Mouse (Mus musculus) hindbrain, embryonic 10.5 days (tissue): Measurements from ENCODE around the gene Ugt1a8. TPM values are rescaled to one million over a fixed set of nuclear protein-coding genes. Genes with fewer than 3 reads are reported as not detected.
"Not testable (repeated sequence)": the region's sequence is repeated elsewhere in the genome, so short reads cannot be mapped to it uniquely, and the experiment has no call there.

Source experiments
- DNase-seq: peaks from one replicate; pipeline ENCODE4 v3.0.0-alpha.2; 2017; ENCODE audit warnings: low spot score
- H3K27ac ChIP-seq: fragments of 300-500 bp; sonication (generic); 2 replicates; pipeline ENCODE4 v1.5.1; 2016; ENCODE audit warnings: mild to moderate bottlenecking, moderate library complexity
- H3K27me3 ChIP-seq: fragments of 300-500 bp; sonication (generic); 2 replicates; pipeline ENCODE4 v1.6.1; 2016; ENCODE audit warnings: mild to moderate bottlenecking; ENCODE audit not compliant: poor library complexity, insufficient read depth, severe bottlenecking
- H3K36me3 ChIP-seq: fragments of 300-500 bp; sonication (generic); 2 replicates; pipeline ENCODE4 v1.6.1; 2016; ENCODE audit warnings: mild to moderate bottlenecking, moderate library complexity
- H3K4me1 ChIP-seq: fragments of 300-500 bp; sonication (generic); replicated peaks from 2 replicates; pipeline ENCODE4 v1.6.1; 2016; ENCODE audit warnings: mild to moderate bottlenecking
- H3K4me3 ChIP-seq: fragments of 300-500 bp; sonication (generic); 2 replicates; pipeline ENCODE4 v1.5.1; 2016; ENCODE audit warnings: mild to moderate bottlenecking, moderate library complexity
- H3K9me3 ChIP-seq: fragments of 300-500 bp; sonication (generic); 2 replicates; pipeline ENCODE4 v1.6.1; 2016; ENCODE audit warnings: mild to moderate bottlenecking, moderate library complexity
- WGBS: fragments of 180-500 bp; shearing (Covaris S2); methylation state at CpG from one replicate; pipeline ENCODE4 v1.1.7; 2016; 5-methylcytosine and 5-hydroxymethylcytosine counted together
- polyA plus RNA-seq: library from polyadenylated mRNA; unstranded; fragments of >200 nt; fragmentation: Nextera tagmentation; extraction: Ambion mirVana; gene quantifications from 2 replicates; pipeline ENCODE4 v1.2.1, GENCODE M21; 2016

The Ugt1a8 gene
- not detected in 2 replicates for polyA plus RNA-seq

DNA sequence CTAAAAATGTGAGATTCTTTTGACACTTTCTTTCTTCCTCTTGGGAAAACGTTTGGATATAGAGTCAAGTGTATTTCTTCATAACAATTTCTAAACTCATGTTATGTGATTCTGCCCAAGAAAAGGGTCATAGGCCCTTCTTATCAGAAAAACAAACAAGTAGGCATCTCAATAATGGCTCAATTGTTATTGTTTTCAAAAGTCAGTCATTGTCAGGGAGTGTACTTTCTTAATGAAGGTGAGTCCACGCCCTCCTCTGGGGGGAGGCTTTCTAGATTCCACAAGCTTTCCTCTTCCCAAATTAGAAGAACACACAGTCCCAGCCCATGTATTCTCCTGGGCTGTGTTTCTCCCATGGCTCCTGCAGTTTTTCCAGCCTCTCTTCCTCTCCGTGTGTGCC is at the start of gene Ugt1a8:
Gene Ugt1a8 (plus strand): TSS at position 301 of the 400 bp plus-strand sequence.
- Histone ChIP-seq H3K9me3 (no peaks in the 10 kb centered on the region), H3K36me3 (no peaks in the 10 kb centered on the region), H3K27ac (no peak within 1 kb of the TSS), H3K27me3 (no peaks in the 10 kb centered on the region), H3K4me1 (no peaks in the 10 kb centered on the region), H3K4me3 (no peak within 1 kb of the TSS)
- DNase-seq: no peak
- 82% methylated on average over 3 of the region's 3 CpGs for WGBS

DNA sequence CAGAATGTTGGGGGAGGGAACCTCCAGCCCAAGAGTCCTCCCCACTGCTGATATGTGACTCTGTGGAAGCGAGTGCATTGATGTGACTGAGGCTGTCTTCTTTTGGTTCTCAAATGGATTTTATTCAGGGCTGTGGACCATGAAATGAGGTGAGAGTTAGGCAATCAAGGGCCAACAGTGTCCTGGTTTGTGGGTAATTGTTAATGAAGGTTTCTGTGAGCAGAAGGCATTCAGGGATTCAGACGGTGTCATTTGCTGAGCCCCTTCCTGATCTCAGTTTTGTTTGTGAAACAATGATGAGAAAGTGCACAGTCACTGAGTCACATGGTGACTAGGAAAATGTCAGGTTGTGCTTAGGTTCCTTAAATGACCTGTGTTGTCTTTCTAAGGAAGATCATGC is 44.6 kb upstream of the Ugt1a8 start:
- not testable (repeated sequence) for H3K36me3 ChIP-seq, H3K27me3 ChIP-seq, H3K9me3 ChIP-seq, H3K27ac ChIP-seq, H3K4me3 ChIP-seq, H3K4me1 ChIP-seq, DNase-seq
- WGBS: 78% methylated on average over 1 of the region's 2 CpGs

- not testable (repeated sequence) for H3K36me3 ChIP-seq, H3K4me1 ChIP-seq, H3K4me3 ChIP-seq, DNase-seq, H3K9me3 ChIP-seq, H3K27ac ChIP-seq, H3K27me3 ChIP-seq
- WGBS: 85% methylated on average over 4 of the region's 5 CpGs
These were observed 42.7 kb upstream of the Ugt1a8 start for GRCm38 (mm10) chr1:88044832-88045437.

DNA sequence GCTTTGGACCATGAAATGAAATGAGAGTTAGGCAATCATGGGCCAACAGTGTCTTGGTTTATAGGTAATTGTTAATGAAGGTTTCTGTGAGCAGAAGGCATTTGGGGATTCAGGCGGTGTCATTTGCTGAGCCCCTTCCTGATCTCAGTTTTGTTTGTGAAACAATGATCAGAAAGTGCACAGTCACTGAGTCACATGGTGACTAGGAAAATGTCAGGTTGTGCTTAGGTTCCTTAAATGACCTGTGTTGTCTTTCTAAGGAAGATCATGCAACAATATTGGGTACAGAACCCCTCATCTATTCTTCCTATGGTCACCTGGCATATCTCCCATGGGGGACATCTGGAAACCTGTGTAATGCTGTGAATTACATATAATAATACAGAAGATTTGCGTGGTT is 40.2 kb upstream of the Ugt1a8 start:
- H3K4me3 ChIP-seq, H3K9me3 ChIP-seq, H3K36me3 ChIP-seq, H3K27me3 ChIP-seq, H3K27ac ChIP-seq, H3K4me1 ChIP-seq, DNase-seq: not testable (repeated sequence)
- WGBS: 86% methylated on average over 2 of the region's 2 CpGs

- Histone ChIP-seq H3K4me1 (no peaks in the 10 kb centered on the region), H3K27me3 (no peaks in the 10 kb centered on the region), H3K36me3 (no peaks in the 10 kb centered on the region), H3K9me3 (no peaks in the 10 kb centered on the region), H3K27ac (no peak within 1 kb of the TSS), H3K4me3 (no peak within 1 kb of the TSS)
- no peak for DNase-seq
- 78% methylated on average over 1 of the region's 1 CpGs for WGBS
These were observed 32.5 kb upstream of the Ugt1a8 start, which contains the start of gene Ugt1a10 for GRCm38 (mm10) chr1:88055088-88055487. TSS of gene Ugt1a10 (plus strand) at chr1:88055388.

- H3K36me3 ChIP-seq, DNase-seq, H3K4me1 ChIP-seq, H3K4me3 ChIP-seq, H3K27ac ChIP-seq, H3K9me3 ChIP-seq, H3K27me3 ChIP-seq: not testable (repeated sequence)
- 71% methylated on average over 1 of the region's 2 CpGs for WGBS
These were observed 21.0 kb upstream of the Ugt1a8 start for GRCm38 (mm10) chr1:88066472-88067102.

- H3K27ac ChIP-seq: no peak within 1 kb of the TSS
- 91% methylated on average over 2 of the region's 2 CpGs for WGBS
- H3K27me3 ChIP-seq: no peaks in the 10 kb centered on the region
- 0 out of 2 replicates have a peak, but pooled peaks cover 2% of the 10 kb centered on the region for H3K4me1 ChIP-seq
- no peak for DNase-seq
- no peak within 1 kb of the TSS for H3K4me3 ChIP-seq
- no peaks in the 10 kb centered on the region for H3K36me3 ChIP-seq
- H3K9me3 ChIP-seq: no peaks in the 10 kb centered on the region
These were observed 17.1 kb upstream of the Ugt1a8 start, which contains the start of gene Ugt1a9 for GRCm38 (mm10) chr1:88070495-88070894. TSS of gene Ugt1a9 (plus strand) at chr1:88070800.

DNA sequence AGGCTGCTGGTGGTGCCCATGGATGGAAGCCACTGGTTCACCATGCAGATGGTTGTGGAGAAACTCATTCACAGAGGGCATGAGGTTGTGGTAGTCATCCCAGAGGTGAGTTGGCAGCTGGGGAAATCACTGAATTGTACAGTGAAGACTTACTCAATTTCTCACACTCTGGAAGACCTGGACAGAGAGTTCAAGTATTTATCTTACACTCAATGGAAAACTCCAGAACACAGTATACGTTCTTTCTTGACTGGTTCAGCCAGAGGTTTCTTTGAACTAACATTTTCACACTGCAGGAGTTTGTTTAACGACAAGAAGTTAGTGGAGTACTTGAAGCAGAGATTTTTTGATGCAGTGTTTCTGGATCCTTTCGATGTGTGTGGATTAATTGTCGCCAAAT is 16.7 kb upstream of the Ugt1a8 start:
- H3K4me3 ChIP-seq: no peak overlapping the region
- no peak overlapping the region for H3K27ac ChIP-seq
- 0 out of 2 replicates have a peak, but pooled peaks cover 2% of the 10 kb centered on the region for H3K4me1 ChIP-seq
- DNase-seq: no peak
- no peaks in the 10 kb centered on the region for H3K36me3 ChIP-seq
- no peaks in the 10 kb centered on the region for H3K27me3 ChIP-seq
- no peaks in the 10 kb centered on the region for H3K9me3 ChIP-seq
- WGBS: 91% methylated on average over 4 of the region's 4 CpGs

- no peaks in the 10 kb centered on the region for H3K36me3 ChIP-seq
- H3K27me3 ChIP-seq: no peaks in the 10 kb centered on the region
- WGBS: 85% methylated on average over 2 of the region's 2 CpGs
- no peak overlapping the region for H3K4me3 ChIP-seq
- H3K9me3 ChIP-seq: no peaks in the 10 kb centered on the region
- H3K27ac ChIP-seq: no peak overlapping the region
- 0 out of 2 replicates have a peak, but pooled peaks cover 2% of the 10 kb centered on the region for H3K4me1 ChIP-seq
- DNase-seq: no peak
These were observed 13.1 kb upstream of the Ugt1a8 start for GRCm38 (mm10) chr1:88074471-88074870.

- Histone ChIP-seq H3K4me3 (no peak overlapping the region), H3K4me1 (0 out of 2 replicates have a peak, but pooled peaks cover 2% of the 10 kb centered on the region), H3K27me3 (no peaks in the 10 kb centered on the region), H3K9me3 (no peaks in the 10 kb centered on the region), H3K36me3 (no peaks in the 10 kb centered on the region), H3K27ac (no peak overlapping the region)
- no peak for DNase-seq
- 81% methylated on average over 1 of the region's 1 CpGs for WGBS
These were observed 10.5 kb upstream of the Ugt1a8 start for GRCm38 (mm10) chr1:88077128-88077527.

- no peak for DNase-seq
- Histone ChIP-seq H3K9me3 (no peaks in the 10 kb centered on the region), H3K36me3 (no peaks in the 10 kb centered on the region), H3K27ac (no peak overlapping the region), H3K27me3 (no peaks in the 10 kb centered on the region), H3K4me3 (no peak overlapping the region), H3K4me1 (no peaks in the 10 kb centered on the region)
- WGBS: 96% methylated on average over 1 of the region's 1 CpGs
These were observed 5.9 kb upstream of the Ugt1a8 start for GRCm38 (mm10) chr1:88081670-88082069.

GRCm38 (mm10) chr1:88086125-88086524 is 1.5 kb upstream of the Ugt1a8 start:
- no peaks in the 10 kb centered on the region for H3K27me3 ChIP-seq
- no peak overlapping the region for H3K4me3 ChIP-seq
- DNase-seq: no peak
- H3K27ac ChIP-seq: no peak overlapping the region
- WGBS: 79% methylated on average over 1 of the region's 1 CpGs
- no peaks in the 10 kb centered on the region for H3K36me3 ChIP-seq
- H3K9me3 ChIP-seq: no peaks in the 10 kb centered on the region
- no peaks in the 10 kb centered on the region for H3K4me1 ChIP-seq

DNA sequence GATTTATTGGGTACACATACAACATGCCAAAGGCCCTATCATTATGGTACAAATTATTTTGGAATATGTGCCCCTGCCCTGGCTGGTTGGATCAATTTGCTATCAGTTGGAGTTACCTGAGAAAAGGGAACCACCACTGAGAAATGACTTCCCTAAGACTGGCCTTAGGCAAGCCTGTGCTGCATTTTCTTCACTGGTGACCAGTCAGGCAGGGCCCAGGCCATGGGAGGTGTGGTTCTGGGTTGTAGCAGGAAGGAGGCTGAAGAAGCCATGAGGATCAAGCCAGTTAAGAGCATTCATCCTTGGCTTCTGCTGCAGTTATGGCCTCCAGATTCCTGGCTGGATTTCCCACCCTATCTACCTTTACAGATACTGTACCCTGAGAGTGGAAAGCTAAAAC is 4.7 kb downstream of the Ugt1a8 start:
- no peak overlapping the region for H3K4me3 ChIP-seq
- no peak for DNase-seq
- H3K4me1 ChIP-seq: no peaks in the 10 kb centered on the region
- H3K9me3 ChIP-seq: no peaks in the 10 kb centered on the region
- H3K27ac ChIP-seq: no peak overlapping the region
- no peaks in the 10 kb centered on the region for H3K36me3 ChIP-seq
- no peaks in the 10 kb centered on the region for H3K27me3 ChIP-seq
